Mouse (Mus musculus) cerebellum, postnatal 10 days (tissue): Measurements from ENCODE around the gene Nfib.
A peak's percentile ranks its signal among the peaks of the same experiment; 100 is the strongest.

Experiments
- DNase-seq, 2 experiments: peaks; one replicate each; pipeline ENCODE4 v3.0.0; 2021; ENCODE audit warnings: mixed read lengths in 2 of 2

Gene Nfib

GRCm38 (mm10) chr4:82333413-82333812 is 372.1 kb downstream of the Nfib start:
- no peak for DNase-seq

- no peak for DNase-seq
These were observed 375.5 kb downstream of the Nfib start for GRCm38 (mm10) chr4:82330095-82330494.

GRCm38 (mm10) chr4:82326140-82326529 is 379.4 kb downstream of the Nfib start:
- DNase-seq: no peak

GRCm38 (mm10) chr4:82325409-82326139 is 380.0 kb downstream of the Nfib start:
- DNase-seq: no peak

GRCm38 (mm10) chr4:82324977-82325376 is 380.6 kb downstream of the Nfib start:
- DNase-seq: peak; percentile 38

GRCm38 (mm10) chr4:82321008-82321407 is 384.5 kb downstream of the Nfib start:
- DNase-seq: no peak

- no peak for DNase-seq
These were observed 386.2 kb downstream of the Nfib start for GRCm38 (mm10) chr4:82319388-82319787.

- DNase-seq: peak; percentile 65 to 69
These were observed 389.4 kb downstream of the Nfib start for GRCm38 (mm10) chr4:82316168-82316567.

- no peak for DNase-seq
These were observed 389.8 kb downstream of the Nfib start for GRCm38 (mm10) chr4:82315710-82316109.

GRCm38 (mm10) chr4:82310924-82311734 is 394.4 kb downstream of the Nfib start:
- no peak for DNase-seq

- DNase-seq: no peak
These were observed 399.5 kb downstream of the Nfib start for GRCm38 (mm10) chr4:82306045-82306444.

GRCm38 (mm10) chr4:82304148-82304871 is 401.2 kb downstream of the Nfib start:
- peak in 1 of 2 experiments; percentile 42 for DNase-seq

- DNase-seq: no peak
These were observed 402.1 kb downstream of the Nfib start for GRCm38 (mm10) chr4:82303362-82303900.

GRCm38 (mm10) chr4:82302901-82303300 is 402.6 kb downstream of the Nfib start:
- no peak for DNase-seq

GRCm38 (mm10) chr4:82298606-82299005 is 406.9 kb downstream of the Nfib start:
- DNase-seq: no peak

- DNase-seq: no peak
These were observed 408.0 kb downstream of the Nfib start for GRCm38 (mm10) chr4:82297562-82297961.

GRCm38 (mm10) chr4:82294066-82294465 is 411.5 kb downstream of the Nfib start:
- DNase-seq: no peak

- DNase-seq: no peak
These were observed 414.2 kb downstream of the Nfib start for GRCm38 (mm10) chr4:82291174-82291847.

GRCm38 (mm10) chr4:82290623-82291022 is 414.9 kb downstream of the Nfib start:
- no peak for DNase-seq

GRCm38 (mm10) chr4:82289596-82289995 is 416.0 kb downstream of the Nfib start:
- no peak for DNase-seq

GRCm38 (mm10) chr4:82288138-82288537 is 417.4 kb downstream of the Nfib start:
- DNase-seq: no peak

GRCm38 (mm10) chr4:82287454-82287853 is 418.1 kb downstream of the Nfib start:
- DNase-seq: no peak

GRCm38 (mm10) chr4:82286931-82287330 is 418.6 kb downstream of the Nfib start:
- DNase-seq: no peak
